Mouse (Mus musculus) bone marrow macrophage, adult 2 months (primary cell): Measurements from ENCODE around the gene Abca1. TPM values are rescaled to one million over a fixed set of nuclear protein-coding genes. Genes with fewer than 3 reads are reported as not detected.

ENCODE experiments used
- H3K27ac ChIP-seq: 2 replicates; pipeline ENCODE4 v1.5.1; 2012; ENCODE audit warnings: low read depth, low read length; ENCODE audit not compliant: insufficient read depth
- H3K4me1 ChIP-seq: 2 replicates; pipeline ENCODE4 v1.6.1; 2012; ENCODE audit warnings: low read length; ENCODE audit not compliant: control insufficient read depth, insufficient read depth
- H3K4me3 ChIP-seq: 2 replicates; pipeline ENCODE4 v1.5.1; 2012; ENCODE audit warnings: mild to moderate bottlenecking, low read length, moderate library complexity; ENCODE audit not compliant: insufficient read depth
- CTCF ChIP-seq: IDR thresholded peaks from 2 replicates; pipeline ENCODE4 v1.5.1; 2012; ENCODE audit warnings: low read depth, mild to moderate bottlenecking, low read length, moderate library complexity
- POLR2A ChIP-seq: IDR thresholded peaks from 2 replicates; pipeline ENCODE4 v1.6.1; 2012; ENCODE audit warnings: mild to moderate bottlenecking, low read depth, low read length, borderline replicate concordance
- polyA plus RNA-seq: library from polyadenylated mRNA; stranded (reverse); fragments of >200 nt; gene quantifications from 2 replicates; pipeline ENCODE4 v1.2.4, GENCODE M21; 2012; ENCODE audit not compliant: missing spikeins, insufficient read depth, insufficient read length

Gene Abca1
- polyA plus RNA-seq, 1 experiment = 64.3 TPM

DNA sequence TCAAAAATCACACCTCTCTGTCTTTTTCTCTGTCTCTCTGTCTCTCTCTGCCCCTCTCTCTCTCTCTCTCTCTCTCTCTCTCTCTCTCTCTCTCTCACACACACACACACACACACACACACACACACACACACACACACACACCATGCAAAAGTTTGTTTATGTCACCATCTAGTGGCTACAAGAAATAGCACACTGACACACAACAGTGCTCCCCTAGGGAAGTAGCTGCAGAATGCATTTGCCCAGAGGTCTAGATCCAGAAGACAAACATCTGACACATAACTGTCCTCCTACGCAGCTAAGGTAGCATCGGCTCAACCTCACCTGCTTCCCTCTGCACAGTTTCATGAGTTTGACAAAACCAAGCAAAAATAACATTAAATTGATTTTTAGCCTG lies 174.5 kb downstream of the Abca1 start:
- H3K27ac ChIP-seq = no peak overlapping the region

More for the DNA sequence above, 174.5 kb downstream of the Abca1 start:
- Histone ChIP-seq H3K4me1 (no peaks in the 10 kb centered on the region), H3K4me3 (no peak overlapping the region)
- no peak for TF ChIP-seq CTCF
- TF ChIP-seq POLR2A = no peak

Other genes with a start within 250 kb of the Abca1 start
- not detected in 2 replicates for gene Olfr272, start 240.7 kb downstream of the Abca1 start, polyA plus RNA-seq
- not detected in 2 replicates for gene Olfr270, start 195.3 kb downstream of the Abca1 start, polyA plus RNA-seq
- gene Nipsnap3a, start 170.6 kb downstream of the Abca1 start, polyA plus RNA-seq = not detected in 2 replicates
- 44.8 and 52.1 TPM in 2 replicates for gene Nipsnap3b, start 148.0 kb downstream of the Abca1 start, polyA plus RNA-seq